Mouse (Mus musculus) kidney, embryonic 14.5 days (tissue): ENCODE results near the gene Elmo3. TPM values are rescaled to one million over a fixed set of nuclear protein-coding genes. Genes with fewer than 3 reads are reported as not detected.
"Not testable (repeated sequence)": the region's sequence is repeated elsewhere in the genome, so short reads cannot be mapped to it uniquely, and the experiment has no call there.

Experiments
- ATAC-seq: fragments of 200-750 bp; cut with Nextera tagmentation; 2 replicates; pipeline ENCODE4 v1.8.0; 2017; ENCODE audit warnings: moderate number of reproducible peaks, mild to moderate bottlenecking, moderate TSS enrichment, moderate library complexity; ENCODE audit not compliant: low FRiP score, low TSS enrichment
- H3K27ac ChIP-seq: fragments of 300-500 bp; sonication (generic); 2 replicates; pipeline ENCODE4 v1.5.1; 2014; ENCODE audit warnings: low read depth, mild to moderate bottlenecking, low read length, moderate library complexity, mixed read lengths
- H3K27me3 ChIP-seq: fragments of 300-500 bp; sonication (generic); 2 replicates; pipeline ENCODE4 v1.6.1; 2014; ENCODE audit warnings: mild to moderate bottlenecking, low read length; ENCODE audit not compliant: control insufficient read depth, insufficient read depth
- H3K36me3 ChIP-seq: fragments of 300-500 bp; sonication (generic); 2 replicates; pipeline ENCODE4 v1.6.1; 2014; ENCODE audit warnings: low read length, mixed read lengths; ENCODE audit not compliant: control insufficient read depth, insufficient read depth
- H3K4me1 ChIP-seq: fragments of 300-500 bp; sonication (generic); 2 replicates; pipeline ENCODE4 v1.6.1; 2014; ENCODE audit warnings: low read length, mixed read lengths; ENCODE audit not compliant: control insufficient read depth, insufficient read depth
- H3K4me2 ChIP-seq: fragments of 300-500 bp; sonication (generic); replicated peaks from 2 replicates; pipeline ENCODE4 v1.6.1; 2014; ENCODE audit warnings: low read depth, mild to moderate bottlenecking, low read length
- H3K4me3 ChIP-seq: fragments of 300-500 bp; sonication (generic); 2 replicates; pipeline ENCODE4 v1.5.1; 2014; ENCODE audit warnings: mild to moderate bottlenecking, low read length
- H3K9ac ChIP-seq: fragments of 300-500 bp; sonication (generic); 2 replicates; pipeline ENCODE4 v1.6.1; 2014; ENCODE audit warnings: low read depth, mild to moderate bottlenecking, low read length, moderate library complexity
- H3K9me3 ChIP-seq: fragments of 300-500 bp; sonication (generic); 2 replicates; pipeline ENCODE4 v1.6.1; 2016; ENCODE audit warnings: low read length; ENCODE audit not compliant: control insufficient read depth
- WGBS: fragments of 180-500 bp; shearing (Covaris S2); extraction: QIAGEN DNeasy Blood & Tissue Kit; methylation state at CpG from one replicate; pipeline ENCODE4 v1.1.7; 2014; 5-methylcytosine and 5-hydroxymethylcytosine counted together
- polyA plus RNA-seq: library from polyadenylated mRNA; unstranded; fragments of >200 nt; fragmentation: Nextera tagmentation; extraction: Ambion mirVana; gene quantifications from 2 replicates; pipeline ENCODE4 v1.2.1, GENCODE M21; 2014

Elmo3 gene
- polyA plus RNA-seq, 1 experiment from 2014 or later = 9.4 TPM

DNA sequence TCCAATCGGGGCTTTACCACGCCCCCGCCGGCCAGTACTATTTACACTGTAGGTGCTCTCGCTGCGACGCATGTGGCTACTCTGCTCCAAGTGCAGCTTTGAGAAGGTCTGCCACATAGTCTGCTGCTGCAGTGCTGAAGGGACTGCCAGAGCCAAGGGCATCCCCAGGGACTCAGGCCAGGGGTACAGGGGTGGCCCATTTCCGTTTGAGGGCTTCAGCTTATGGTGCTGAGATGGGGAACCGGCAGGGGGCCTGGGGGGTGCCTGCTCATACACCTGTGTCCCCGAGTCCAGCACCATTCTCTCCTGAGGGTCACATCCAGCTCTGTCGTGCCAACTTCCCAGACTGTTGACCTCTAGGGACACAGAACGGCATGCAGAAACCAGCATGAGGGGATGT, 19.9 kb upstream of the Elmo3 start:
- H3K4me3 ChIP-seq = no peak overlapping the region
- no peaks in the 10 kb centered on the region for H3K9me3 ChIP-seq
- H3K9ac ChIP-seq = 0 out of 2 replicates have a peak overlapping the region, but pooled peaks have one; percentile 7
- H3K27ac ChIP-seq = no peak overlapping the region
- H3K36me3 ChIP-seq = peaks cover 5% of the 10 kb centered on the region; the same call in 1 of the 2 replicates
- no peak for ATAC-seq
- H3K4me1 ChIP-seq = peaks cover 19% of the 10 kb centered on the region
- H3K4me2 ChIP-seq = no peak overlapping the region
- peaks cover 6% of the 10 kb centered on the region; the same call in 1 of the 2 replicates for H3K27me3 ChIP-seq
- 51% methylated on average over 12 of the region's 12 CpGs for WGBS

DNA sequence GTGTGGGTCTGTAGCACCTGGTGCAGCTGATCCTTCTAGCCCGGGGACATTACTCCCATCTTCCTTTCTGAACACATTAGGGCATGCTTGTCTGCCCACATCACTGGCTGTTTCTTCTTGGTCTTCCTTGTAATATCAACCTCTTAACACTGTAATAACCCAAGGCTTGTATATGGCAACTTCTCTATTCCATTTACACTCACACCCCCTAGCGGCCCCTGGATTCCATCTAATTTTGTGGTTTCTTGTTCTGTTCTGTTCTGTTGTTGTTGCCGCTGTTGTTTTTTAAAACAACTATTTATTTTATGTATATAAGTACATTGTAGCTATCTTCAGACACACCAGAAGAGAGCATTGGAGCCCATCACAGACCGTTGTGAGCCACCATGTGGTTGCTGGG, 18.5 kb upstream of the Elmo3 start:
- peaks cover 9% of the 10 kb centered on the region; the same call in 1 of the 2 replicates for H3K27me3 ChIP-seq
- no peak for ATAC-seq
- H3K36me3 ChIP-seq = peaks cover under 1% of the 10 kb centered on the region; the same call in 1 of the 2 replicates
- no peak overlapping the region for H3K9ac ChIP-seq
- H3K4me3 ChIP-seq = no peak overlapping the region
- H3K27ac ChIP-seq = no peak overlapping the region
- WGBS = 86% methylated on average over 4 of the region's 4 CpGs
- H3K4me2 ChIP-seq = no peak overlapping the region
- H3K9me3 ChIP-seq = no peaks in the 10 kb centered on the region
- peaks cover 22% of the 10 kb centered on the region for H3K4me1 ChIP-seq

DNA sequence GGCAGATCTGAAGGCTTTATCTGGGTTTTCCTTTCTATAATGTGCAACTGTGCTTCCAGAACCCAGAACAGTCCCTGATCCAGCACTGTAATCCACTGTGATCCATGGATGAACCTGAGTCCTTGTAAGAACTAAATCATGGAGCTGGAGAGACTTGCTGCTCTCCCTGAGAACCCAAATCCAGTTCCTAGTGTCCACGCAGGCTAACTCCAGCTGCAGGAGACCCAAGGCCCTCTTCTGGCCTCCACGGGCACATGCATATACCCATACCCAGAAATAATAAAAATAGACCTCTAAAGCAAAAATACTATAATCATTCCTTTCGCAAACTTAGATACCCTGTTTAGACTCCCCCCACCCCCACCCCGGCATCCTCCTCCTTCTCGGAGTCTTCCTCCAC, 17.2 kb upstream of the Elmo3 start:
- Histone ChIP-seq H3K27ac (no peak overlapping the region), H3K36me3 (no peaks in the 10 kb centered on the region; the same call in 1 of the 2 replicates), H3K4me1 (peaks cover 22% of the 10 kb centered on the region), H3K27me3 (peaks cover 9% of the 10 kb centered on the region; the same call in 1 of the 2 replicates), H3K4me2 (peak overlapping the region; percentile 87), H3K4me3 (peak overlapping the region; percentile 56; the same call in 1 of the 2 replicates), H3K9ac (no peak overlapping the region), H3K9me3 (no peaks in the 10 kb centered on the region)
- 89% methylated on average over 5 of the region's 5 CpGs for WGBS
- ATAC-seq = no peak

DNA sequence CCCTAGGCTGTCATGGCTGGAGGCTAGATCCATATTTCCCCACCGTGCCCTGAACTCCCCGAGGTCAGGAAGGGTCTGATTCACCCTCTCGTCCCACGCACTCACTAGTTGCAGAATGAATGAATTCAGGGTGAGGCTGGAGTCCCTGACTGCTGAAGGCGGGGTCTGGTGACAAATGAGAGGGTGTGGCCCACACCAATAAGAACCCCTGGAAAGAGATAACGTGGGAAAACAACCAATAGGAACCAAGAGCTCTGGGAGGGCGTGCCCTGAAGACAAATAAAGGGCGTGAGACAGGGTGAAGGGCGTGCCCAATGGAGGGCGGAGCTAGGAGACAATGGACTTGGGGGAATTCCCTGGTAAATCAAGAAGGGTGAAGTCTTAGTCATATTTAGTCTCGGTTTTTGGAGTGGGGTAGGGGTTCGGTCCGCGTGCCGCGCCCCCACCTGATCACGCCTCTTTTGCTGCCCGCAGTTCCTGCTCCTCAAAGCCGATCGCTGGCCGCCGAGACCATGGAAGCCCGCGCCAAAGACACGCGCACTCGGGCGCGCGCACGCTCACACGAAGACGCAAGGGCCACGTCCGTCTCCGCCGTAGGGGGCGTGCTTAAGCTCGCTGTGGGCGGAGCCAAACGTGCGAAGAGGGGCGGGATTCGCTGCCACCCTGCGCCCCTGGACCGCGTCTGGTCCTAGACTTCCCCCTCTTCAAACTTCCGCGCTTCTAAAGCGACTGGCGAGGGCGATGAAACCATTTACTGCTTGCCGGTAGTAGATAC, 16.3 kb upstream of the Elmo3 start:
- peaks cover 9% of the 10 kb centered on the region; the same call in 1 of the 2 replicates for H3K27me3 ChIP-seq
- WGBS = under 1% methylated on average over 53 of the region's 53 CpGs
- peak; percentile 93 for ATAC-seq

DNA sequence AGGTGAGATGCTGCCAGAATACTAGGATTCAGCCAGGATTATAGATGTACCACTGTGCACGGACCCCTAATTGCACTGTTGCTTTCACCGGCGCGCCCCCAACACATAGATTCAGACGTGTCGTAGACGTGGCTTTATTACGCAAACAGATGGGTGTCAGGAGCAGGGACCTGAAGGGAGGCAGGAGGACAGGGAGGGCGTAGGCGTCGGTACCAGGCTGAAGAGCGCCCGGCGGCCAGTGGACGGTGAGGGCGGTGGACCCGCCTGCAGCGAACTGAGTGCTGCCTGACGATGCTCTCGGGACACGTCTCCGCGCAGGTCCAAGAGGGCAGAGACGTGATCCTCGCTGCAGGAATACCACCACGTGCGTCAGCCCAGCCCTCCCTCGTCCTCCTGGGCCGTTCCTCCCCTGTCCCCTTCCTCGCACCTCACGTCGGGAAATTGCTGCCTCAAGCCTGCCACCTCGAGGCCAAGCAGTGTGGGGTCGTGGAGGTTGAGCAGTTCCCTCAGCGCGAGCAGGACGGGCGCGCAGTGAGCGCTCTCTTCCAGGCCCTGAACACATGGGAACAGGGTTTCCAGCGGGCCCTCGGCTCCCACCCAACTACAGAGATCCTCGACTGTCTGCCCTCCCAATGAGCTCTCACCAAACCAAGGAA, 15.5 kb upstream of the Elmo3 start, which contains the start of gene 4931428F04Rik:
Gene 4931428F04Rik (minus strand): TSS at position 60 of the 656 bp plus-strand sequence.
- peak within 1 kb of the TSS; percentile 56 for H3K4me3 ChIP-seq
- H3K9me3 ChIP-seq = no peaks in the 10 kb centered on the region
- H3K27ac ChIP-seq = peak within 1 kb of the TSS; percentile 76
- H3K9ac ChIP-seq = peak within 1 kb of the TSS; percentile 60
- 3% methylated on average over 43 of the region's 43 CpGs for WGBS
- ATAC-seq = peak; percentile 30
- H3K4me1 ChIP-seq = peaks cover 22% of the 10 kb centered on the region
- H3K27me3 ChIP-seq = peaks cover 9% of the 10 kb centered on the region; the same call in 1 of the 2 replicates
- peak within 1 kb of the TSS; percentile 87 for H3K4me2 ChIP-seq
- H3K36me3 ChIP-seq = no peaks in the 10 kb centered on the region; the same call in 1 of the 2 replicates

More for the DNA sequence above, 16.3 kb upstream of the Elmo3 start:
- H3K36me3 ChIP-seq = no peaks in the 10 kb centered on the region; the same call in 1 of the 2 replicates
- H3K9me3 ChIP-seq = no peaks in the 10 kb centered on the region
- peak overlapping the region; percentile 87 for H3K4me2 ChIP-seq
- H3K4me1 ChIP-seq = peaks cover 22% of the 10 kb centered on the region
- H3K9ac ChIP-seq = peak overlapping the region; percentile 60
- peak overlapping the region; percentile 76 for H3K27ac ChIP-seq
- H3K4me3 ChIP-seq = peak overlapping the region; percentile 56

DNA sequence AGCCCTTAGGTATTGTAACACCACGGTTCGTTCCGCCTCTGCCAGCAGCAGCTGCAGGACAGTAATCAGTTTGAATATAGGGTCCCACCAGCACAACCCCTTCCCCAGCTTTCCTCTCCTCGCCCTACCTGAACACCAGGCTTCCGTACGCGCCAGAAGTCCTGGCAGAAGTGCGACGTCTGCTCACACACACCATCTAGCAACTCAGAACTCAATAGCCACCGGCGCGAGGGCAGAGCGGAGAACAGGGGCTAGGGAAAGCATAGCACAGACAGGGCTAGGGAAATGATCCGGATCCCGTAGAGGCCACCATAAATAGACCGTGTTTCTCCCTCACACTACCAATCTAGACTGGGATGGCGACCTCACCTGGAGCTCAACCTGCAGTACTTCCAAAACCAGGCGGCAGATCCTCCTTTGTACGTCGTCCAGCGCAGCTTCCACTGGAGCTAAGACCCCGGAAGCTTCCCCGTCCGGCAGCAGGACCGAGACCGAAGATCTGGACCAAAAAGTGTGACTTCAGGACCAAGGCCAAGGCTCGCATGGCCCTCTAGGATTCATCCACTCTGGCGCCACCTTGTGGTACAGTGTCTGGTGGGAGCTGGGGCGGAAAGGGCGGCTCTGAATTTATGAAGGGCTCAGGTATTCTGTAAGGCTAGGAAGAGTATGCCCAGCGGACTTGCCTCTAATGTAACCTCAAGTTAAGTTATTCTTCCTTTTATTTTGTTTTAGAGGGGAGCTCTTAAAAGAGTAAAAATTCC, 14.7 kb upstream of the Elmo3 start:
- 9% methylated on average over 31 of the region's 31 CpGs for WGBS
- Histone ChIP-seq H3K36me3 (no peaks in the 10 kb centered on the region), H3K27ac (no peak overlapping the region), H3K9ac (no peak overlapping the region), H3K27me3 (peaks cover 9% of the 10 kb centered on the region; the same call in 1 of the 2 replicates), H3K4me3 (peak overlapping the region; percentile 6; the same call in 1 of the 2 replicates), H3K9me3 (no peaks in the 10 kb centered on the region), H3K4me1 (peaks cover 22% of the 10 kb centered on the region), H3K4me2 (peak overlapping the region; percentile 87)
- no peak for ATAC-seq

DNA sequence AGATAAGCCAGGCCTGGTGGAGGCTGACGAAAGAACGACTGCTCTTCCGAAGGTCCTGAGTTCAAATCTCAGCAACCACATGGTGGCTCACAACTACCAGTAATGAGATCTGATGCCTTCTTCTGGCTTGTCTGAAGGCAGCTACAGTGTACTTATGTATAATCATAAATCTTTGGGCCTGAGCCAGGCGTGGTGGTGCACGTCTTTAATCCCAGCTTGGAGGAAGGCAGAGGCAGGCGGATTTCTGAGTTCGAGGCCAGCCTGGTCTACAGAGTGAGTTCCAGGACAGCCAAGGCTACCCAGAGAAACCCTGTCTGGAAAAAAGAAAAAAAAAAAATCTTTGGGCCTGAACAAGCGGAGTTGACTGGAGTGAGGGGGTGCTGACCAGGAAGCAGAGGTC, 14.0 kb upstream of the Elmo3 start:
- H3K27me3 ChIP-seq, H3K9ac ChIP-seq, H3K9me3 ChIP-seq, H3K36me3 ChIP-seq, H3K27ac ChIP-seq, H3K4me3 ChIP-seq, H3K4me2 ChIP-seq, ATAC-seq: not testable (repeated sequence)
- 83% methylated on average over 8 of the region's 8 CpGs for WGBS
- H3K4me1 ChIP-seq = peaks cover 22% of the 10 kb centered on the region

DNA sequence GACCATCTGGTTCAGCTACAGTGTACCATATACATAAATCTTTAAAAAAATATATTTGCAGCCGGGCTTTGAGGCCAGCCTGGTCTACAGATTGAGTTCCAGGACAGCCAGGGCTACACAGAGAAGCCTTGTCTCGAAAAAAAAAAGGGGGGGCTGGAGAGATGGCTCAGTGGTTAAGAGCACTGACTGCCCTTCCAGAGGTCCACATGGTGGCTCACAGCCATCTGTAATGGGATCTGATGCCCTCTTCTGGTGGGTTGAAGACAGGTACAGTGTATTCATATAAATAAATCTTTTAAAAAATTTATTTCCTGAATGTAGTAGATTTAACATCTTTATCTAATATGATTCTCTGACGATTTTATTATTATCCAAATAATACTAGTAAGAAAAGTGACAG, 13.6 kb upstream of the Elmo3 start:
- peaks cover 22% of the 10 kb centered on the region for H3K4me1 ChIP-seq
- 70% methylated on average over 3 of the region's 3 CpGs for WGBS
- not testable (repeated sequence) for H3K4me3 ChIP-seq, ATAC-seq, H3K4me2 ChIP-seq, H3K9ac ChIP-seq, H3K9me3 ChIP-seq, H3K27me3 ChIP-seq, H3K27ac ChIP-seq, H3K36me3 ChIP-seq
